Mouse (Mus musculus): ENCODE data around the gene Susd5. TPM values are rescaled to one million over a fixed set of nuclear protein-coding genes. Genes with fewer than 3 reads are reported as not detected.

Gene Susd5
- polyA plus RNA-seq, 1 experiment, result 2.3 TPM

Other genes with a start within 250 kb of the Susd5 start
- gene Ubp1, start 126.2 kb upstream of the Susd5 start, polyA plus RNA-seq (2012; rRNA removed), result 58.2 and 59.0 TPM in 2 replicates
- 2.6 TPM in 2 replicates for gene Fbxl2, start 10.9 kb upstream of the Susd5 start, polyA plus RNA-seq (2012; rRNA removed)